Mouse (Mus musculus): ENCODE measurements at regions not wholly inside any gene's neighbourhood (a gene's known extent, or its start where the extent isn't known, plus 50 kb on each side); places are given as distances from the start of the nearest gene placed in this dataset.

DNA sequence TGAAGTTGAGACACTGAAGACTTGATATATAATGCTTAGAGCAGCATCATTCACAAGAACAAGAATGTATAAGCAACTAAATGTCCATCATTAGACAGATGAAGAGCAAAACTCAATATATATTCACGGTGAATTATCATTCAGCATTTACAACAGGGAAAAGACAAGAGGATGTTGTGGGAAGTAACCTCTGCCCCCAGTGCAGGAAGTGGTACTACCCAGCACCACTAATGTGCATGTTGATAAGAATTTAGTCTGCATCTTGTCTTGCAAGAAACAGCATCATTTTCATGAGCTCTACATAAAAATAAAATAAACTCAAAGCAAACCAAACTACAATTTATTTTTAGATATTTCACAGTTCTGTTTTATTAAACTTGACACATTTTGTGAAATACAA is 359.8 kb upstream of the Epha7 start:
- no peak overlapping the region for H3K4me2 ChIP-seq (ENCODE audit: low read depth)
- no peaks in the 10 kb centered on the region for H3K27me3 ChIP-seq (ENCODE audit: control insufficient read depth, insufficient read depth, low read length)
- no peak overlapping the region for H3K4me3 ChIP-seq (ENCODE audit: low read depth, low read length)
- no peaks in the 10 kb centered on the region for H3K9me3 ChIP-seq (ENCODE audit: control insufficient read depth, low read length)
- DNase-seq (ENCODE audit: low spot score): no peak
- WGBS: 88% methylated on average over 1 of the region's 1 CpGs
- H3K36me3 ChIP-seq (ENCODE audit: control insufficient read depth, insufficient read depth, low read length): no peaks in the 10 kb centered on the region
- no peaks in the 10 kb centered on the region for H3K4me1 ChIP-seq (ENCODE audit: control insufficient read depth, insufficient read depth, low read length)
- ATAC-seq (ENCODE audit: insufficient read depth, low FRiP score, low TSS enrichment): no peak
- H3K9ac ChIP-seq (ENCODE audit: low read length): no peak overlapping the region
- no peak overlapping the region for H3K27ac ChIP-seq (ENCODE audit: low read depth, low read length)

DNA sequence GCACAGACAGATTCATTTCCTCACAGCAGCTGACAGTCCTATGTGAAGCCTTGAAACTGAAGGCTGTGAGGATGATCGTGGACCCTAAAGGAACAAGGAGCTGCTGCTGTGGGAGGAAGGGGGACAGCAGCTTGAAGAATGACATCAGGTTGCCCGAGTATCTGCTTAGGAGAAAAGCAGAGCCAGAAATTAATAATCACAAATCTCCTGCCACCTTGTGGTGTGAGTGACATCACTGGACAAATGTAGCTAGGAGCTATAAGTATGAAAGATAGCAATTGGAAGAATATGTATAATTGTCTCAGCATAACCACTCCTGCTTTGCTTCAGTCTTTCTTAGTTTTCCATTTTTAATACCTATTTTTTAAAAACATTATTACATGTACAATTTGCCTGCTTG is 356.6 kb upstream of the Epha7 start:
- H3K9ac ChIP-seq (ENCODE audit: low read length): no peak overlapping the region
- no peak overlapping the region for H3K4me3 ChIP-seq (ENCODE audit: low read depth, low read length)
- no peak overlapping the region for H3K4me2 ChIP-seq (ENCODE audit: low read depth)
- ATAC-seq (ENCODE audit: insufficient read depth, low FRiP score, low TSS enrichment) (no peak), DNase-seq (ENCODE audit: low spot score) (no peak)
- WGBS: 49% methylated on average over 2 of the region's 2 CpGs
- no peaks in the 10 kb centered on the region for H3K4me1 ChIP-seq (ENCODE audit: control insufficient read depth, insufficient read depth, low read length)
- H3K36me3 ChIP-seq (ENCODE audit: control insufficient read depth, insufficient read depth, low read length): no peaks in the 10 kb centered on the region
- no peaks in the 10 kb centered on the region for H3K27me3 ChIP-seq (ENCODE audit: control insufficient read depth, insufficient read depth, low read length)
- H3K9me3 ChIP-seq (ENCODE audit: control insufficient read depth, low read length): no peaks in the 10 kb centered on the region
- H3K27ac ChIP-seq (ENCODE audit: low read depth, low read length): no peak overlapping the region
